Mouse (Mus musculus) kidney, embryonic 15.5 days (tissue): ENCODE data around the gene Tsc22d4. TPM values are rescaled to one million over a fixed set of nuclear protein-coding genes. Genes with fewer than 3 reads are reported as not detected.
"Not testable (repeated sequence)": the region's sequence is repeated elsewhere in the genome, so short reads cannot be mapped to it uniquely, and the experiment has no call there.

Experiments used
- ATAC-seq: fragments of 200-750 bp; cut with Nextera tagmentation; replicated peaks from 2 replicates; pipeline ENCODE4 v1.8.0; 2017; ENCODE audit warnings: moderate TSS enrichment; ENCODE audit not compliant: low FRiP score
- H3K27ac ChIP-seq: fragments of 300-500 bp; sonication (generic); 2 replicates; pipeline ENCODE4 v1.5.1; 2015; ENCODE audit warnings: mild to moderate bottlenecking, inconsistent platforms
- H3K27me3 ChIP-seq: fragments of 300-500 bp; sonication (generic); 2 replicates; pipeline ENCODE4 v1.6.1; 2015; ENCODE audit warnings: inconsistent platforms
- H3K36me3 ChIP-seq: fragments of 300-500 bp; sonication (generic); 2 replicates; pipeline ENCODE4 v1.6.1; 2015; ENCODE audit warnings: inconsistent platforms
- H3K4me1 ChIP-seq: fragments of 300-500 bp; sonication (generic); 2 replicates; pipeline ENCODE4 v1.6.1; 2015; ENCODE audit warnings: inconsistent platforms
- H3K4me2 ChIP-seq: fragments of 300-500 bp; sonication (generic); 2 replicates; pipeline ENCODE4 v1.6.1; 2015; ENCODE audit warnings: moderate library complexity, mild to moderate bottlenecking, inconsistent platforms
- H3K4me3 ChIP-seq: fragments of 300-500 bp; sonication (generic); replicated peaks from 2 replicates; pipeline ENCODE4 v1.5.1; 2015; ENCODE audit warnings: mild to moderate bottlenecking, inconsistent platforms
- H3K9ac ChIP-seq: fragments of 300-500 bp; sonication (generic); 2 replicates; pipeline ENCODE4 v1.6.1; 2015; ENCODE audit warnings: mild to moderate bottlenecking, inconsistent platforms
- H3K9me3 ChIP-seq: fragments of 300-500 bp; sonication (generic); replicated peaks from 2 replicates; pipeline ENCODE4 v1.6.1; 2016; ENCODE audit warnings: inconsistent platforms
- WGBS: fragments of 180-500 bp; shearing (Covaris S2); methylation state at CpG from one replicate; pipeline ENCODE4 v1.1.7; 2015; ENCODE audit warnings: mixed read lengths; 5-methylcytosine and 5-hydroxymethylcytosine counted together
- polyA plus RNA-seq: library from polyadenylated mRNA; unstranded; fragments of >200 nt; fragmentation: Nextera tagmentation; extraction: Ambion mirVana; gene quantifications from 2 replicates; pipeline ENCODE4 v1.2.1, GENCODE M21; 2015

The Tsc22d4 gene
- polyA plus RNA-seq, 1 experiment from 2014 or later, result 126 TPM

GRCm38 (mm10) chr5:137744197-137744596, 1.3 kb upstream of the Tsc22d4 start:
- 90% methylated on average over 7 of the region's 7 CpGs for WGBS
- H3K4me3 ChIP-seq, result no peak overlapping the region
- H3K27me3 ChIP-seq, result no peaks in the 10 kb centered on the region
- peaks cover under 1% of the 10 kb centered on the region; the same call in 1 of the 2 replicates for H3K36me3 ChIP-seq
- no peak overlapping the region for H3K4me2 ChIP-seq
- H3K4me1 ChIP-seq, result peaks cover 52% of the 10 kb centered on the region
- ATAC-seq, result no peak
- H3K9me3 ChIP-seq, result no peaks in the 10 kb centered on the region
- H3K9ac ChIP-seq, result no peak overlapping the region
- H3K27ac ChIP-seq, result no peak overlapping the region

GRCm38 (mm10) chr5:137746282-137746850, 836 bp downstream of the Tsc22d4 start:
- WGBS, result 0% methylated on average over 20 of the region's 20 CpGs
- H3K27me3 ChIP-seq, result no peaks in the 10 kb centered on the region
- peak overlapping the region; percentile 85 for H3K9ac ChIP-seq
- H3K27ac ChIP-seq, result peak overlapping the region; percentile 99
- H3K4me3 ChIP-seq, result peak overlapping the region; percentile 77
- peaks cover 42% of the 10 kb centered on the region for H3K4me1 ChIP-seq
- H3K9me3 ChIP-seq, result no peaks in the 10 kb centered on the region
- H3K4me2 ChIP-seq, result peak overlapping the region; percentile 86
- peaks cover 16% of the 10 kb centered on the region for H3K36me3 ChIP-seq
- ATAC-seq, result peak; percentile 20

- H3K36me3 ChIP-seq, result peaks cover 21% of the 10 kb centered on the region
- H3K9ac ChIP-seq, result peak overlapping the region; percentile 85
- peak overlapping the region; percentile 77 for H3K4me3 ChIP-seq
- H3K27me3 ChIP-seq, result no peaks in the 10 kb centered on the region
- peak; percentile 13; the same call in 1 of the 2 replicates for ATAC-seq
- no peaks in the 10 kb centered on the region for H3K9me3 ChIP-seq
- peak overlapping the region; percentile 86 for H3K4me2 ChIP-seq
- WGBS, result under 1% methylated on average over 16 of the region's 16 CpGs
- peaks cover 39% of the 10 kb centered on the region for H3K4me1 ChIP-seq
- H3K27ac ChIP-seq, result peak overlapping the region; percentile 99
Measured at GRCm38 (mm10) chr5:137746851-137747325, 1.4 kb downstream of the Tsc22d4 start.

- peak overlapping the region; percentile 77 for H3K4me3 ChIP-seq
- WGBS, result 2% methylated on average over 26 of the region's 26 CpGs
- H3K4me2 ChIP-seq, result peak overlapping the region; percentile 86
Measured at GRCm38 (mm10) chr5:137747326-137747961, 1.9 kb downstream of the Tsc22d4 start.

GRCm38 (mm10) chr5:137748130-137748770, 2.7 kb downstream of the Tsc22d4 start:
- Histone ChIP-seq H3K4me3 (peak overlapping the region; percentile 77), H3K4me1 (peaks cover 41% of the 10 kb centered on the region), H3K4me2 (peak overlapping the region; percentile 86), H3K9ac (peak overlapping the region; percentile 85), H3K27me3 (no peaks in the 10 kb centered on the region), H3K36me3 (peaks cover 35% of the 10 kb centered on the region), H3K9me3 (no peaks in the 10 kb centered on the region), H3K27ac (peak overlapping the region; percentile 99)
- no peak for ATAC-seq
- WGBS, result 26% methylated on average over 5 of the region's 5 CpGs

More at GRCm38 (mm10) chr5:137747326-137747961, 1.9 kb downstream of the Tsc22d4 start:
- H3K36me3 ChIP-seq, result peaks cover 27% of the 10 kb centered on the region
- no peaks in the 10 kb centered on the region for H3K9me3 ChIP-seq
- peaks cover 41% of the 10 kb centered on the region for H3K4me1 ChIP-seq
- H3K27me3 ChIP-seq, result no peaks in the 10 kb centered on the region
- peak; percentile 26 for ATAC-seq
- peak overlapping the region; percentile 85 for H3K9ac ChIP-seq
- peak overlapping the region; percentile 99 for H3K27ac ChIP-seq

- Histone ChIP-seq H3K9ac (0 out of 2 replicates have a peak overlapping the region, but pooled peaks have one; percentile 85), H3K4me1 (peaks cover 41% of the 10 kb centered on the region), H3K9me3 (no peaks in the 10 kb centered on the region), H3K4me2 (peak overlapping the region; percentile 86), H3K36me3 (peaks cover 44% of the 10 kb centered on the region), H3K27ac (peak overlapping the region; percentile 99), H3K27me3 (no peaks in the 10 kb centered on the region), H3K4me3 (peak overlapping the region; percentile 77)
- ATAC-seq, result no peak
- 26% methylated on average over 6 of the region's 6 CpGs for WGBS
Measured at GRCm38 (mm10) chr5:137749196-137749836, 3.8 kb downstream of the Tsc22d4 start.

GRCm38 (mm10) chr5:137750212-137750611, 4.7 kb downstream of the Tsc22d4 start:
- not testable (repeated sequence) for H3K9ac ChIP-seq, H3K9me3 ChIP-seq, H3K27ac ChIP-seq, H3K27me3 ChIP-seq, H3K4me2 ChIP-seq, ATAC-seq, H3K4me3 ChIP-seq
- Histone ChIP-seq H3K36me3 (peaks cover 48% of the 10 kb centered on the region), H3K4me1 (peaks cover 37% of the 10 kb centered on the region)
- WGBS, result 92% methylated on average over 6 of the region's 8 CpGs

GRCm38 (mm10) chr5:137751221-137751887, 5.8 kb downstream of the Tsc22d4 start:
- Histone ChIP-seq H3K9ac (no peak overlapping the region), H3K4me3 (no peak overlapping the region), H3K36me3 (peaks cover 59% of the 10 kb centered on the region), H3K9me3 (no peaks in the 10 kb centered on the region), H3K4me2 (no peak overlapping the region), H3K27ac (no peak overlapping the region), H3K4me1 (peaks cover 37% of the 10 kb centered on the region), H3K27me3 (no peaks in the 10 kb centered on the region)
- 92% methylated on average over 13 of the region's 13 CpGs for WGBS
- ATAC-seq, result no peak

GRCm38 (mm10) chr5:137751988-137752387, 6.5 kb downstream of the Tsc22d4 start:
- no peak overlapping the region for H3K4me3 ChIP-seq
- no peak overlapping the region for H3K9ac ChIP-seq
- H3K27me3 ChIP-seq, result no peaks in the 10 kb centered on the region
- no peak for ATAC-seq
- WGBS, result 82% methylated on average over 6 of the region's 6 CpGs
- no peak overlapping the region for H3K27ac ChIP-seq
- peaks cover 64% of the 10 kb centered on the region for H3K36me3 ChIP-seq
- peaks cover 37% of the 10 kb centered on the region for H3K4me1 ChIP-seq
- no peak overlapping the region for H3K4me2 ChIP-seq
- H3K9me3 ChIP-seq, result no peaks in the 10 kb centered on the region

- no peak overlapping the region for H3K4me3 ChIP-seq
- no peaks in the 10 kb centered on the region for H3K9me3 ChIP-seq
- no peaks in the 10 kb centered on the region for H3K27me3 ChIP-seq
- H3K4me2 ChIP-seq, result no peak overlapping the region
- 74% methylated on average over 12 of the region's 13 CpGs for WGBS
- no peak overlapping the region for H3K27ac ChIP-seq
- no peak for ATAC-seq
- H3K4me1 ChIP-seq, result peaks cover 28% of the 10 kb centered on the region
- H3K36me3 ChIP-seq, result peaks cover 76% of the 10 kb centered on the region
- no peak overlapping the region for H3K9ac ChIP-seq
Measured at GRCm38 (mm10) chr5:137753111-137753832, 7.7 kb downstream of the Tsc22d4 start.

- Histone ChIP-seq H3K4me2 (no peak overlapping the region), H3K27me3 (no peaks in the 10 kb centered on the region), H3K36me3 (peaks cover 87% of the 10 kb centered on the region), H3K27ac (no peak overlapping the region), H3K9ac (no peak overlapping the region), H3K9me3 (no peaks in the 10 kb centered on the region), H3K4me1 (0 out of 2 replicates have a peak, but pooled peaks cover 14% of the 10 kb centered on the region), H3K4me3 (no peak overlapping the region)
- WGBS, result 82% methylated on average over 5 of the region's 5 CpGs
- no peak for ATAC-seq
Measured at GRCm38 (mm10) chr5:137755425-137755824, 9.9 kb downstream of the Tsc22d4 start.
